In genomic region chr11:79962125-79962876, GRCm38 (mm10) we compare ENCODE assay signal across 7 mouse cellular contexts. TPM values are rescaled to one million over a fixed set of nuclear protein-coding genes. Genes with fewer than 3 reads are reported as not detected.
DNase-seq lines count a peak whose midpoint lies in the region; ATAC-seq lines count a peak whose summit lies in the region.

TSS of gene Utp6 (minus strand) at chr11:79962390.

- peak within 1 kb of the TSS; percentile 73 for H3K9ac ChIP-seq in embryonic facial prominence, embryonic 12.5 days
- H3K9ac ChIP-seq in limb, embryonic 11.5 days (ENCODE audit: low read length): peak within 1 kb of the TSS; percentile 51
- H3K9ac ChIP-seq in midbrain, embryonic 14.5 days (replicated peaks; ENCODE audit: low read length): peak within 1 kb of the TSS; percentile 57; the same call in 1 of the 2 replicates

- ATAC-seq in embryonic facial prominence, embryonic 12.5 days (ENCODE audit: insufficient number of reproducible peaks, insufficient read depth, low FRiP score, low TSS enrichment): peak; percentile 87
- ATAC-seq in limb, embryonic 11.5 days (ENCODE audit: insufficient number of reproducible peaks, low FRiP score, low TSS enrichment, low read depth): peak; percentile 82
- peak; percentile 86 for ATAC-seq in midbrain, embryonic 14.5 days (ENCODE audit: low FRiP score, low TSS enrichment)

- peak; percentile 98 for DNase-seq in adrenal gland, postnatal 25 days
- peak; percentile 99 for DNase-seq in heart, adult 11 months
- DNase-seq in kidney, adult 18-20 months: peak; percentile 99
- peak; percentile 100 for DNase-seq in limb, embryonic 11.5 days (ENCODE audit: low spot score)
- DNase-seq in midbrain, embryonic 14.5 days: peak; percentile 100
- DNase-seq in spleen, adult 18-20 months: peak; percentile 96 to 98

- peak within 1 kb of the TSS; percentile 60 for H3K4me3 ChIP-seq in embryonic facial prominence, embryonic 12.5 days
- H3K4me3 ChIP-seq in limb, embryonic 11.5 days (ENCODE audit: low read depth, low read length): peak within 1 kb of the TSS; percentile 54
- peak within 1 kb of the TSS; percentile 74 for H3K4me3 ChIP-seq in midbrain, embryonic 14.5 days (replicated peaks; ENCODE audit: low read depth, low read length)

- under 1% methylated on average over 46 of the region's 46 CpGs for WGBS in embryonic facial prominence, embryonic 12.5 days
- under 1% methylated on average over 46 of the region's 46 CpGs for WGBS in limb, embryonic 11.5 days
- under 1% methylated on average over 46 of the region's 46 CpGs for WGBS in midbrain, embryonic 14.5 days

- H3K27me3 ChIP-seq in embryonic facial prominence, embryonic 12.5 days: no peaks in the 10 kb centered on the region
- no peaks in the 10 kb centered on the region for H3K27me3 ChIP-seq in limb, embryonic 11.5 days (ENCODE audit: control insufficient read depth, insufficient read depth, low read length)
- no peaks in the 10 kb centered on the region for H3K27me3 ChIP-seq in midbrain, embryonic 14.5 days (ENCODE audit: control insufficient read depth, insufficient read depth, low read length)

- H3K36me3 ChIP-seq in embryonic facial prominence, embryonic 12.5 days: peaks cover 26% of the 10 kb centered on the region
- peaks cover 4% of the 10 kb centered on the region for H3K36me3 ChIP-seq in limb, embryonic 11.5 days (ENCODE audit: control insufficient read depth, insufficient read depth, low read length)
- peaks cover 22% of the 10 kb centered on the region for H3K36me3 ChIP-seq in midbrain, embryonic 14.5 days (ENCODE audit: control insufficient read depth, insufficient read depth, low read length)

- peaks cover 5% of the 10 kb centered on the region; the same call in 1 of the 2 replicates for H3K4me1 ChIP-seq in embryonic facial prominence, embryonic 12.5 days
- H3K4me1 ChIP-seq in limb, embryonic 11.5 days (ENCODE audit: control insufficient read depth, insufficient read depth, low read length): peaks cover 3% of the 10 kb centered on the region; the same call in 1 of the 2 replicates
- H3K4me1 ChIP-seq in midbrain, embryonic 14.5 days (ENCODE audit: control insufficient read depth, insufficient read depth, low read length): peaks cover 8% of the 10 kb centered on the region

- H3K9me3 ChIP-seq in embryonic facial prominence, embryonic 12.5 days: no peaks in the 10 kb centered on the region
- no peaks in the 10 kb centered on the region for H3K9me3 ChIP-seq in limb, embryonic 11.5 days (ENCODE audit: control insufficient read depth, low read length)
- H3K9me3 ChIP-seq in midbrain, embryonic 14.5 days (ENCODE audit: control insufficient read depth, low read length): no peaks in the 10 kb centered on the region

- 0 out of 2 replicates have a peak within 1 kb of the TSS, but pooled peaks have one; percentile 65 for H3K27ac ChIP-seq in embryonic facial prominence, embryonic 12.5 days
- no peak within 1 kb of the TSS for H3K27ac ChIP-seq in limb, embryonic 11.5 days (replicated peaks; ENCODE audit: low read depth, low read length)
- H3K27ac ChIP-seq in midbrain, embryonic 14.5 days (replicated peaks; ENCODE audit: low read depth, low read length): peak within 1 kb of the TSS; percentile 60; the same call in 1 of the 2 replicates

- H3K4me2 ChIP-seq in embryonic facial prominence, embryonic 12.5 days (replicated peaks): peak within 1 kb of the TSS; percentile 64
- peak within 1 kb of the TSS; percentile 62 for H3K4me2 ChIP-seq in limb, embryonic 11.5 days (ENCODE audit: low read depth, severe bottlenecking)
- peak within 1 kb of the TSS; percentile 90 for H3K4me2 ChIP-seq in midbrain, embryonic 14.5 days (ENCODE audit: low read length)

RNA-seq across cellular contexts. Expression of gene Utp6, which starts in this region (rescaled TPM):
- 39.3 and 45.0 TPM in 2 replicates for total RNA-seq in adrenal gland, postnatal 25 days (2021)
- polyA plus RNA-seq in embryonic facial prominence, embryonic 12.5 days (2016; fragmentation: Nextera tagmentation; extraction: Ambion mirVana): 64.7 and 69.8 TPM in 2 replicates
- 97.4 and 99.4 TPM in 2 replicates for polyA plus RNA-seq in limb, embryonic 11.5 days (2014; fragmentation: Nextera tagmentation; extraction: Ambion mirVana)
- polyA plus RNA-seq in midbrain, embryonic 14.5 days (2014; fragmentation: Nextera tagmentation; extraction: Ambion mirVana): 32.9 and 51.9 TPM in 2 replicates
